In genomic region chrX:77796916-77797315, GRCm38 (mm10) we compare ENCODE assay signal across 11 mouse cellular contexts. TPM values are rescaled to one million over a fixed set of nuclear protein-coding genes. Genes with fewer than 3 reads are reported as not detected.
DNase-seq lines count a peak whose midpoint lies in the region; ATAC-seq and TF ChIP-seq lines count a peak whose summit lies in the region.
"Had no signal": no experiment of that assay in that cellular context is flagged by ENCODE, and none has a peak within 500 bp of the region (broad histone marks: within the 10 kb centered on the region; RNA-seq: fewer than 3 reads in every experiment).

No protein-coding gene starts in this region.

- no peak for DNase-seq in heart, postnatal 10 days
- DNase-seq in cerebellum, adult 8-10 months = no peak
- no peak for DNase-seq in frontal cortex, postnatal 14 days (ENCODE audit: low spot score in 2 of 2)
- no peak for DNase-seq in testis, postnatal 10 days (ENCODE audit: low spot score)
- DNase-seq: thymus, postnatal 4 days had no signal

- no peaks in the 10 kb centered on the region; the same call in 1 of the 2 replicates for H3K4me1 ChIP-seq in heart, embryonic 16.5 days (ENCODE audit: control insufficient read depth, insufficient read depth, low read length)
- H3K4me1 ChIP-seq in E14TG2a.4 (replicated peaks; ENCODE audit: low read depth, low read length) = peaks cover 6% of the 10 kb centered on the region; the same call in 1 of the 2 replicates
- H3K4me1 ChIP-seq in forebrain, embryonic 16.5 days (replicated peaks; ENCODE audit: control insufficient read depth, insufficient read depth, low read length) = peaks cover 10% of the 10 kb centered on the region
- peaks cover 3% of the 10 kb centered on the region; the same call in 1 of the 2 replicates for H3K4me1 ChIP-seq in midbrain, embryonic 12.5 days

- no peaks in the 10 kb centered on the region for H3K36me3 ChIP-seq in heart, embryonic 16.5 days (ENCODE audit: control insufficient read depth, insufficient read depth)
- no peaks in the 10 kb centered on the region for H3K36me3 ChIP-seq in E14TG2a.4 (ENCODE audit: insufficient read depth, low read length)
- no peaks in the 10 kb centered on the region for H3K36me3 ChIP-seq in forebrain, embryonic 16.5 days (ENCODE audit: control insufficient read depth, insufficient read depth)
- H3K36me3 ChIP-seq in midbrain, embryonic 12.5 days = no peaks in the 10 kb centered on the region

- no peak for ATAC-seq in heart, embryonic 16.5 days (replicated peaks; ENCODE audit: extremely low read depth, insufficient read depth, low FRiP score)
- ATAC-seq in forebrain, embryonic 16.5 days = no peak
- ATAC-seq in midbrain, embryonic 12.5 days (ENCODE audit: low FRiP score, low read depth) = no peak

- H3K9me3 ChIP-seq in heart, embryonic 16.5 days (replicated peaks; ENCODE audit: control insufficient read depth, low read length) = no peaks in the 10 kb centered on the region
- no peaks in the 10 kb centered on the region for H3K9me3 ChIP-seq in E14TG2a.4 (ENCODE audit: low read length)
- no peaks in the 10 kb centered on the region for H3K9me3 ChIP-seq in forebrain, embryonic 16.5 days (ENCODE audit: control insufficient read depth, low read length)
- no peaks in the 10 kb centered on the region for H3K9me3 ChIP-seq in midbrain, embryonic 12.5 days

- intact Hi-C loops in heart, postnatal 10 days (cut with DNase I) = no loop called here

- no peak for TF ChIP-seq CTCF in E14TG2a.4 (conservative IDR thresholded peaks at IDR 0.05; ENCODE audit: low read length)

- H3K4me2 ChIP-seq in heart, embryonic 16.5 days (ENCODE audit: low read depth, low read length) = peak overlapping the region; percentile 69
- peak overlapping the region; percentile 57; the same call in 1 of the 2 replicates for H3K4me2 ChIP-seq in forebrain, embryonic 16.5 days (ENCODE audit: low read length)
- peak overlapping the region; percentile 59 for H3K4me2 ChIP-seq in midbrain, embryonic 12.5 days (replicated peaks)

- no peak overlapping the region for H3K27ac ChIP-seq in heart, embryonic 16.5 days (ENCODE audit: low read length)
- no peak overlapping the region for H3K27ac ChIP-seq in forebrain, embryonic 16.5 days (ENCODE audit: low read length)
- no peak overlapping the region for H3K27ac ChIP-seq in midbrain, embryonic 12.5 days (replicated peaks)

- WGBS in heart, embryonic 16.5 days = 45% methylated on average over 1 of the region's 1 CpGs
- WGBS in forebrain, embryonic 16.5 days = 72% methylated on average over 1 of the region's 1 CpGs
- 69% methylated on average over 1 of the region's 1 CpGs for WGBS in midbrain, embryonic 12.5 days

- no peak overlapping the region for H3K4me3 ChIP-seq in heart, embryonic 16.5 days (ENCODE audit: low read length)
- H3K4me3 ChIP-seq in E14TG2a.4 (replicated peaks; ENCODE audit: low read length) = peak overlapping the region; percentile 84; the same call in 1 of the 2 replicates
- H3K4me3 ChIP-seq in forebrain, embryonic 16.5 days (replicated peaks; ENCODE audit: low read length) = no peak overlapping the region
- no peak overlapping the region for H3K4me3 ChIP-seq in midbrain, embryonic 12.5 days

- H3K27me3 ChIP-seq in heart, embryonic 16.5 days (ENCODE audit: control insufficient read depth, insufficient read depth, low read length) = no peaks in the 10 kb centered on the region
- no peaks in the 10 kb centered on the region for H3K27me3 ChIP-seq in E14TG2a.4 (ENCODE audit: insufficient read depth, low read length)
- no peaks in the 10 kb centered on the region for H3K27me3 ChIP-seq in forebrain, embryonic 16.5 days (replicated peaks; ENCODE audit: control insufficient read depth, insufficient read depth, low read length)
- H3K27me3 ChIP-seq in midbrain, embryonic 12.5 days = no peaks in the 10 kb centered on the region

- H3K9ac ChIP-seq in heart, embryonic 16.5 days (ENCODE audit: low read length) = no peak overlapping the region
- no peak overlapping the region for H3K9ac ChIP-seq in forebrain, embryonic 16.5 days (replicated peaks; ENCODE audit: low read depth, low read length)
- no peak overlapping the region for H3K9ac ChIP-seq in midbrain, embryonic 12.5 days (replicated peaks)

RNA-seq across cellular contexts. Expression of gene Prkx, which starts 0.8 kb away (rescaled TPM):
- 12.8 and 14.1 TPM in 2 replicates for polyA plus RNA-seq in heart, embryonic 16.5 days (2015; fragmentation: Nextera tagmentation; extraction: Ambion mirVana)
- total RNA-seq in heart, postnatal 10 days (2021) = 10 to 100 TPM; 23.3 to 24.4 TPM
- polyA plus RNA-seq in forebrain, embryonic 16.5 days (2015; fragmentation: Nextera tagmentation; extraction: Ambion mirVana) = 35.7 and 42.0 TPM in 2 replicates
- polyA plus RNA-seq in midbrain, embryonic 12.5 days (2016; fragmentation: Nextera tagmentation; extraction: Ambion mirVana) = 23.1 and 23.9 TPM in 2 replicates

RNA-seq across cellular contexts. Expression of gene Pbsn, which starts 56.5 kb away (rescaled TPM):
- not detected in 2 replicates for polyA plus RNA-seq in heart, embryonic 16.5 days (2015; fragmentation: Nextera tagmentation; extraction: Ambion mirVana)
- not detected for total RNA-seq in heart, postnatal 10 days (2021)
- not detected in 2 replicates for polyA plus RNA-seq in forebrain, embryonic 16.5 days (2015; fragmentation: Nextera tagmentation; extraction: Ambion mirVana)
- not detected in 2 replicates for polyA plus RNA-seq in midbrain, embryonic 12.5 days (2016; fragmentation: Nextera tagmentation; extraction: Ambion mirVana)
- total RNA-seq: granulocyte monocyte progenitor cell, adult 5-6 weeks; left cerebral cortex, postnatal 14 days had no signal
